Mouse (Mus musculus) lung, adult 2 months (tissue): Measurements from ENCODE around the gene Hoxc10.

ENCODE experiments used
- CTCF ChIP-seq: fragments of 200-500 bp; IDR thresholded peaks from 2 replicates; pipeline ENCODE4 v1.5.1; 2011; ENCODE audit warnings: mild to moderate bottlenecking, low read length, control low read depth; ENCODE audit not compliant: insufficient read depth
- POLR2A ChIP-seq: fragments of 200-500 bp; IDR thresholded peaks from 2 replicates; pipeline ENCODE4 v1.6.1; 2011; ENCODE audit warnings: low read depth, mild to moderate bottlenecking, control low read depth, low read length, borderline replicate concordance; ENCODE audit errors: extremely low read depth

GRCm38 (mm10) chr15:103013238-103013984 is 46.8 kb downstream of the Hoxc10 start:
- peak; percentile 77 for TF ChIP-seq CTCF
- no peak for TF ChIP-seq POLR2A
